ENCODE assay signal across 8 mouse cellular contexts in the genomic region with DNA sequence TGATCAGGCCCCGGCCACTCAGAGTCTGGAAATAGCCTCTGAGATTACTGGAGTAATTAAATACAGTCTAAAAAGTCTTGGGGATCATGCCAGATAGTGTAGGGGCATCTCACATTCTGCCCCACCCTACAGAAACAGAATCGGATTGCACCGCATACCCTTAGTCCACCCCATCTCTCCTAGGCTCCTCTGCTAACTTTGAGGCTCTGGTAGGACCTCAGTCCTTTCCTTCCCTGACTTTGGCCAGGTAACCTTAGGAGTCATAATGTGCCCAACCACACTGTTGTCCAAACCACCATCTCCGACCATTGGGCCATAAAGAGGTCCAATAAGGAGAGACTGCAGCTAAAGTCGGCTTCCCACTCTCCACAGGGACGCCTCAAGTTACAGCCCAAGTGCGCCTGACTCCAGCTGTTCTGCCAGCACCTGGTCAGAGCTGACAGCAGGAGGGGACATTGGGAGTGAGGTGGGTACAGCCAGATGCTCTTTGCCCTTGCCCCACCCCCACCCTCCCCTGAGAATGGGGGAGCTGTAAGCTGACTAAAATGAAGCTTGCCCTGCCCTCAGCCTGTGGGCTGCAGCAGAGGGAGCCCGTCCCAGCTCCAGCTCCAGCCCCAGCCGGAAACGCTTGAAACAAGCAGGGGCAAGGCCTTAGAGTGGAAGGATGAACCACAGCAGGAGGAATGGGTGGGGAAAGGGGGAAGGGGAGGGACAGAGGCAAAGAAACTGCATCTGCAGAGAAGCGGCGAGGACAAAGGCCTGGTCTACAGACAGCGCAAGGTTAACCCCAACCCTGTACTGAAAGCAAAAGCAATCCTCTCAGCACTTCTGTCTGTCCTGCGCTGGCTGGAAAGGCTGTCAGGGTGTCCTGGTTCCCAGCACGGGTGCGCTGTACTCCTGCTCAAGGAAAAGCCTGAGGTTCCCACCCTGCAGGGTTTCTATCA. TPM values are rescaled to one million over a fixed set of nuclear protein-coding genes. Genes with fewer than 3 reads are reported as not detected.
DNase-seq lines count a peak whose midpoint lies in the region; ATAC-seq and TF ChIP-seq lines count a peak whose summit lies in the region.

No protein-coding gene starts in this region.

- DNase-seq in R1 (ENCODE audit: low read depth, low spot score) = peak; percentile 97
- DNase-seq in limb, embryonic 10.5 days (ENCODE audit: low spot score) = peak; percentile 60
- peak; percentile 16 for DNase-seq in midbrain, embryonic 14.5 days
- DNase-seq in left cerebral cortex, postnatal 25 days (ENCODE audit: low spot score in 2 of 2) = no peak
- no peak for DNase-seq in layer of hippocampus, adult 9-10 months (ENCODE audit: low spot score)
- DNase-seq in spleen, adult 18-20 months = no peak

- peak overlapping the region; percentile 30; the same call in 1 of the 2 replicates for H3K9ac ChIP-seq in heart, embryonic 14.5 days (ENCODE audit: low read length)
- no peak overlapping the region; the same call in 1 of the 2 replicates for H3K9ac ChIP-seq in midbrain, embryonic 14.5 days (replicated peaks; ENCODE audit: low read length)

- no peaks in the 10 kb centered on the region for H3K27me3 ChIP-seq in C2C12 (ENCODE audit: control insufficient read depth, insufficient read depth, insufficient read length)
- H3K27me3 ChIP-seq in heart, embryonic 14.5 days (ENCODE audit: control insufficient read depth, insufficient read depth, low read length) = no peaks in the 10 kb centered on the region
- no peaks in the 10 kb centered on the region for H3K27me3 ChIP-seq in limb, embryonic 10.5 days (ENCODE audit: low read depth, poor library complexity, severe bottlenecking)
- no peaks in the 10 kb centered on the region for H3K27me3 ChIP-seq in midbrain, embryonic 14.5 days (ENCODE audit: control insufficient read depth, insufficient read depth, low read length)

- H3K4me3 ChIP-seq in C2C12 (ENCODE audit: insufficient read depth, poor library complexity, severe bottlenecking) = no peak overlapping the region
- H3K4me3 ChIP-seq in heart, embryonic 14.5 days (ENCODE audit: control insufficient read depth in 1 of 2, insufficient read depth in 1 of 2, low read depth in 1 of 2, low read length in 2 of 2) = peak overlapping the region in 1 of 2 experiments; percentile 14; a peak in 1 of 4 replicates
- peak overlapping the region; percentile 24; the same call in 1 of the 2 replicates for H3K4me3 ChIP-seq in limb, embryonic 10.5 days
- H3K4me3 ChIP-seq in midbrain, embryonic 14.5 days (replicated peaks; ENCODE audit: low read depth, low read length) = no peak overlapping the region

- H3K79me2 ChIP-seq in C2C12 (ENCODE audit: control insufficient read depth, insufficient read depth) = no peaks in the 10 kb centered on the region

- TF ChIP-seq CTCF in C2C12 (IDR thresholded peaks at IDR 0.05; ENCODE audit: control insufficient read depth, insufficient read depth, insufficient read length) = no peak

- WGBS in heart, embryonic 14.5 days = 27% methylated on average over 16 of the region's 16 CpGs
- WGBS in limb, embryonic 10.5 days = 15% methylated on average over 16 of the region's 16 CpGs
- 28% methylated on average over 16 of the region's 16 CpGs for WGBS in midbrain, embryonic 14.5 days

- intact Hi-C loops in left cerebral cortex, postnatal 25 days (cut with DNase I) = no loop called here

- peak overlapping the region; percentile 46 for H3K4me2 ChIP-seq in heart, embryonic 14.5 days (ENCODE audit: low read length)
- H3K4me2 ChIP-seq in midbrain, embryonic 14.5 days (ENCODE audit: low read length) = no peak overlapping the region

- ATAC-seq in heart, embryonic 14.5 days (ENCODE audit: insufficient number of reproducible peaks, insufficient read depth, low FRiP score, low read depth) = no peak
- no peak for ATAC-seq in midbrain, embryonic 14.5 days (ENCODE audit: low FRiP score, low TSS enrichment)

- no peaks in the 10 kb centered on the region for H3K9me3 ChIP-seq in heart, embryonic 14.5 days (ENCODE audit: control insufficient read depth, low read length)
- H3K9me3 ChIP-seq in limb, embryonic 10.5 days (replicated peaks) = no peaks in the 10 kb centered on the region
- H3K9me3 ChIP-seq in midbrain, embryonic 14.5 days (ENCODE audit: control insufficient read depth, low read length) = no peaks in the 10 kb centered on the region

- H3K4me1 ChIP-seq in heart, embryonic 14.5 days (ENCODE audit: control insufficient read depth in 2 of 2, insufficient read depth in 2 of 2, low read length in 2 of 2) = peaks cover 12 to 20% of the 10 kb centered on the region in 2 experiments
- peaks cover 28% of the 10 kb centered on the region for H3K4me1 ChIP-seq in limb, embryonic 10.5 days
- H3K4me1 ChIP-seq in midbrain, embryonic 14.5 days (ENCODE audit: control insufficient read depth, insufficient read depth, low read length) = peaks cover 11% of the 10 kb centered on the region; the same call in 1 of the 2 replicates

- no peaks in the 10 kb centered on the region for H3K79me3 ChIP-seq in C2C12 (ENCODE audit: low read depth)

- no peak overlapping the region for H3K27ac ChIP-seq in heart, embryonic 14.5 days (replicated peaks in 1 of 2; ENCODE audit: control insufficient read depth in 1 of 2, insufficient read depth in 1 of 2, low read depth in 2 of 2, low read length in 2 of 2)
- H3K27ac ChIP-seq in limb, embryonic 10.5 days = peak overlapping the region; percentile 77
- no peak overlapping the region for H3K27ac ChIP-seq in midbrain, embryonic 14.5 days (replicated peaks; ENCODE audit: low read depth, low read length)

- no peak overlapping the region for H3ac ChIP-seq in C2C12 (ENCODE audit: control insufficient read depth, insufficient read length, low read depth)

- no peaks in the 10 kb centered on the region for H3K36me3 ChIP-seq in C2C12 (ENCODE audit: control insufficient read depth, insufficient read depth)
- H3K36me3 ChIP-seq in heart, embryonic 14.5 days (ENCODE audit: control insufficient read depth, insufficient read depth, low read length) = no peaks in the 10 kb centered on the region
- no peaks in the 10 kb centered on the region for H3K36me3 ChIP-seq in limb, embryonic 10.5 days
- H3K36me3 ChIP-seq in midbrain, embryonic 14.5 days (ENCODE audit: control insufficient read depth, insufficient read depth, low read length) = no peaks in the 10 kb centered on the region

TF ChIP-seq in C2C12, 6 proteins besides CTCF, POLR2A, EP300 and RAD21:
- TF ChIP-seq MYOD1 (IDR thresholded peaks at IDR 0.05; ENCODE audit: control insufficient read depth, insufficient read length, low read depth) (peak; percentile 75), MAX (IDR thresholded peaks at IDR 0.05) (no peak), CEBPB (IDR thresholded peaks at IDR 0.05; ENCODE audit: low read depth) (no peak)

RNA-seq across cellular contexts. Expression of gene Mapkapk3, which starts 10.0 kb away (rescaled TPM):
- 5.3 TPM for polyA plus RNA-seq in C2C12 (2012; fragmentation: generic; extraction: Trizol)
- 6.4 and 6.5 TPM in 2 replicates for polyA plus RNA-seq in heart, embryonic 14.5 days (2014; fragmentation: Nextera tagmentation; extraction: Ambion mirVana)
- 5.3 and 5.9 TPM in 2 replicates for polyA plus RNA-seq in limb, embryonic 10.5 days (2016; fragmentation: Nextera tagmentation; extraction: Ambion mirVana)
- polyA plus RNA-seq in midbrain, embryonic 14.5 days (2014; fragmentation: Nextera tagmentation; extraction: Ambion mirVana) = 1.5 and 1.8 TPM in 2 replicates
- 1 to 10 TPM; 2.2 to 4.5 TPM for total RNA-seq in left cerebral cortex, postnatal 25 days (2021)

RNA-seq across cellular contexts. Expression of gene Cish, which starts 16.2 kb away (rescaled TPM):
- polyA plus RNA-seq in C2C12 (2012; fragmentation: generic; extraction: Trizol) = 2.3 TPM
- polyA plus RNA-seq in heart, embryonic 14.5 days (2014; fragmentation: Nextera tagmentation; extraction: Ambion mirVana) = 14.7 and 14.9 TPM in 2 replicates
- 4.3 and 5.1 TPM in 2 replicates for polyA plus RNA-seq in limb, embryonic 10.5 days (2016; fragmentation: Nextera tagmentation; extraction: Ambion mirVana)
- polyA plus RNA-seq in midbrain, embryonic 14.5 days (2014; fragmentation: Nextera tagmentation; extraction: Ambion mirVana) = 5.0 and 5.5 TPM in 2 replicates
- total RNA-seq in left cerebral cortex, postnatal 25 days (2021) = 1 to 10 TPM; 5.8 to 9.4 TPM

RNA-seq across cellular contexts. Expression of gene Dock3, which starts 47.9 kb away (rescaled TPM):
- polyA plus RNA-seq in C2C12 (2012; fragmentation: generic; extraction: Trizol) = 0.26 TPM
- 0.15 and 0.42 TPM in 2 replicates for polyA plus RNA-seq in heart, embryonic 14.5 days (2014; fragmentation: Nextera tagmentation; extraction: Ambion mirVana)
- polyA plus RNA-seq in limb, embryonic 10.5 days (2016; fragmentation: Nextera tagmentation; extraction: Ambion mirVana) = 0.76 and 0.85 TPM in 2 replicates
- polyA plus RNA-seq in midbrain, embryonic 14.5 days (2014; fragmentation: Nextera tagmentation; extraction: Ambion mirVana) = 20.8 and 25.7 TPM in 2 replicates
- 100 to 1,000 TPM; 188 to 213 TPM for total RNA-seq in left cerebral cortex, postnatal 25 days (2021)

RNA-seq across cellular contexts. Expression of gene Hemk1, which starts 58.5 kb away (rescaled TPM):
- 14.1 TPM for polyA plus RNA-seq in C2C12 (2012; fragmentation: generic; extraction: Trizol)
- polyA plus RNA-seq in heart, embryonic 14.5 days (2014; fragmentation: Nextera tagmentation; extraction: Ambion mirVana) = 13.6 and 14.2 TPM in 2 replicates
- polyA plus RNA-seq in limb, embryonic 10.5 days (2016; fragmentation: Nextera tagmentation; extraction: Ambion mirVana) = 10.3 and 12.2 TPM in 2 replicates
- polyA plus RNA-seq in midbrain, embryonic 14.5 days (2014; fragmentation: Nextera tagmentation; extraction: Ambion mirVana) = 20.9 and 21.7 TPM in 2 replicates
- total RNA-seq in left cerebral cortex, postnatal 25 days (2021) = 10 to 100 TPM; 17.2 to 18.2 TPM

Comparison
In these comparisons a context has a peak if more than half of its experiments do, and no peak if none do; other contexts are left out.
1. DNase-seq: peak in R1 (single experiment), limb, embryonic 10.5 days (single experiment) and midbrain, embryonic 14.5 days (single experiment); none in left cerebral cortex, postnatal 25 days (0 of 2), layer of hippocampus, adult 9-10 months (single experiment) and spleen, adult 18-20 months (0 of 2).
2. RNA of gene Dock3, which starts 47.9 kb away (polyA plus RNA-seq): 20.8 to 25.7 TPM in midbrain, embryonic 14.5 days; 0.76 to 0.85 TPM in limb, embryonic 10.5 days, 0.15 to 0.42 TPM in heart, embryonic 14.5 days and 0.26 TPM in C2C12 (single experiment); every median in the first group is over 10 times any median in the second.